Mouse (Mus musculus): ENCODE data around the gene Bag2. TPM values are rescaled to one million over a fixed set of nuclear protein-coding genes. Genes with fewer than 3 reads are reported as not detected.
"Not testable (repeated sequence)": the region's sequence is repeated elsewhere in the genome, so short reads cannot be mapped to it uniquely, and the experiment has no call there.

Gene Bag2
- polyA plus RNA-seq, 1 experiment from 2014 or later, result 90.1 TPM

- Histone ChIP-seq H3K27ac (ENCODE audit: low read length) (no peak overlapping the region), H3K4me1 (ENCODE audit: control insufficient read depth, insufficient read depth, low read length) (peaks cover 19% of the 10 kb centered on the region), H3K9me3 (replicated peaks; ENCODE audit: control insufficient read depth, low read length) (no peaks in the 10 kb centered on the region), H3K9ac (ENCODE audit: low read length) (no peak overlapping the region), H3K4me3 (ENCODE audit: low read length) (no peak overlapping the region), H3K4me2 (ENCODE audit: low read depth, low read length) (peak overlapping the region; percentile 87), H3K36me3 (ENCODE audit: control insufficient read depth, insufficient read depth) (peaks cover 1% of the 10 kb centered on the region; the same call in 1 of the 2 replicates), H3K27me3 (ENCODE audit: control insufficient read depth, insufficient read depth, low read length) (no peaks in the 10 kb centered on the region)
- ATAC-seq (replicated peaks; ENCODE audit: extremely low read depth, insufficient read depth, low FRiP score), result no peak
- WGBS, result 58% methylated on average over 7 of the region's 7 CpGs
Measured at GRCm38 (mm10) chr1:33755799-33756198, 1.8 kb downstream of the Bag2 start.

DNA sequence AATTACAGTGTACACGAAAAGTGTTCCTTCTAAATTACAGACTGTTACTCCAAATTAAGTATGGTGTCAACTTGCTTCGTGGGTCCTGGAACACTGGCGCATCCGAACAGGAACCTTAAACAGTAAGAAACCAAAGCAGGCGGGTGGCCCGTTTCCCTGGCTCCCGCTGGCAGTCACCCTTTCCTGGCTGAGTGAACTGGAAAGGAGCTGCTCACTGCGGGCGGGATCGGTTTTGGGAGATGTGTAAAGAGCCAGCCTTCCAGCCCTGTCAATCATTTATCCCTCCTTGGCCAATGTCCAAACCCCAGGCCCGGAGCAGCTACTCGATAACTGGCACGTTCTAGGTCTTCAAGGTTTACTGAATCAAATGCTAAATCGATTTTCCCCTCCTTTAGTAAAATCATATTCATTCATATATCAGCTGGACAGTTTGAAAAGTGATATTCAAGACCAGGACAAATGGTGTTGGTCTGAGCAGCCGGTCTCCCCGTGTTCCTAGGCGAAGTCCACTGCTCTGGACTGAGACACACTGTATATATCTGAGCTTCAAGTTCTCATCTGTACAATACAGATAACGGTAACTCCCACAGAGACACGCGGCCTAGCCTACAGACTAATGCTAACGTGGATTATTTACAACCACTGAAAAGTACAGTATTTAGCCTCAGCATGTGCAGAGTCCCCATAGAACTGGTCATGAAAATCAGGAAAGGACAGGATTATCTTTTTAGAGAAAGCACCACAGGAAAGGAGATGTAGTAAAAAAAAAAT is 2.4 kb downstream of the Bag2 start:
- ATAC-seq (replicated peaks; ENCODE audit: extremely low read depth, insufficient read depth, low FRiP score), result no peak
- H3K9ac ChIP-seq (ENCODE audit: low read length), result no peak overlapping the region
- no peak overlapping the region for H3K4me3 ChIP-seq (ENCODE audit: low read length)
- H3K4me2 ChIP-seq (ENCODE audit: low read depth, low read length), result no peak overlapping the region
- no peak overlapping the region for H3K27ac ChIP-seq (ENCODE audit: low read length)
- 66% methylated on average over 21 of the region's 21 CpGs for WGBS
- H3K4me1 ChIP-seq (ENCODE audit: control insufficient read depth, insufficient read depth, low read length), result peaks cover 19% of the 10 kb centered on the region
- H3K27me3 ChIP-seq (ENCODE audit: control insufficient read depth, insufficient read depth, low read length), result no peaks in the 10 kb centered on the region
- no peaks in the 10 kb centered on the region for H3K9me3 ChIP-seq (replicated peaks; ENCODE audit: control insufficient read depth, low read length)
- H3K36me3 ChIP-seq (ENCODE audit: control insufficient read depth, insufficient read depth), result no peaks in the 10 kb centered on the region

DNA sequence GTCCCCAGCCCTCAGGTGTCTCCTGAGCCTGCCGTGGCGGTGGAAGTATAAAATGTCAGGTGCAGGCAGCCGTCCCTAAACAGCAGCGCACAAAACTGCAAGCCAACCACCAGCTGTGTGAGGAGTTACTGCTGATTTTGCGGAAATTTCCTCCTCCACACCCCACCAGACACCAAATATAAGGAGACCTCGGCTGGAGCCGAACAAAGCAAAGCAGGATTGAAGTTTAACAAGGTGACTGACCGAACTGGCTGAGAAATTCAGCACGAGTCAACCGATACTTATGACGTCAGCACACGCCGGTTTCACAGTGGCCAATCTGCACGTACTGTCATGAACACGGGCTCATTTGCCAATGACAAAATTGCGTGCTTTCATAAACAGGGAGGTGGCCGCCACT is 3.5 kb downstream of the Bag2 start:
- Histone ChIP-seq H3K4me1 (ENCODE audit: control insufficient read depth, insufficient read depth, low read length) (peaks cover 19% of the 10 kb centered on the region), H3K4me2 (ENCODE audit: low read depth, low read length) (no peak overlapping the region), H3K9ac (ENCODE audit: low read length) (no peak overlapping the region), H3K27ac (ENCODE audit: low read length) (no peak overlapping the region), H3K4me3 (ENCODE audit: low read length) (no peak overlapping the region), H3K9me3 (replicated peaks; ENCODE audit: control insufficient read depth, low read length) (no peaks in the 10 kb centered on the region), H3K36me3 (ENCODE audit: control insufficient read depth, insufficient read depth) (no peaks in the 10 kb centered on the region), H3K27me3 (ENCODE audit: control insufficient read depth, insufficient read depth, low read length) (no peaks in the 10 kb centered on the region)
- 86% methylated on average over 17 of the region's 17 CpGs for WGBS
- ATAC-seq (replicated peaks; ENCODE audit: extremely low read depth, insufficient read depth, low FRiP score), result no peak

DNA sequence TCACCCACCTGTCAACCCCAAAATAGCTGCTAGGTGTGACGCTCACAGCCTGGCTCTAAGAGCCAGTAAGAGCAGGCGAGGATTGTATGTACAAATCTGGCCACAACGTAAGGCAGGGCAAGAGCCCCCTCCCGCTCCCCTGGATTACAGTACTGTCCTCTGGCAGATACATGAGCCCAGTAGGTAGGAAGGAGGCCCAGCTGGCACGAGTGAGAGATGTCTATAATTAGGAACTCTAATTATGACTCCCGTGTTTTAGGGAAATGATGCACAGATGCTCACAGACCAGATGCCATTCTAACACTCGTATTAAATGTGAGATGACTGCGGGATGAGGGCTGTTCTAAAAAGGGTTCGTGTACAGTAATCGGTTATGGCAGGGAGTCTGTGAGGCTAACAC is 6.3 kb downstream of the Bag2 start:
- peaks cover 6% of the 10 kb centered on the region; the same call in 1 of the 2 replicates for H3K36me3 ChIP-seq (ENCODE audit: control insufficient read depth, insufficient read depth)
- H3K27ac ChIP-seq (ENCODE audit: low read length), result peak overlapping the region; percentile 51
- peak; percentile 78 for ATAC-seq (replicated peaks; ENCODE audit: extremely low read depth, insufficient read depth, low FRiP score)
- H3K27me3 ChIP-seq (ENCODE audit: control insufficient read depth, insufficient read depth, low read length), result no peaks in the 10 kb centered on the region
- no peaks in the 10 kb centered on the region for H3K9me3 ChIP-seq (replicated peaks; ENCODE audit: control insufficient read depth, low read length)
- H3K9ac ChIP-seq (ENCODE audit: low read length), result no peak overlapping the region
- no peak overlapping the region for H3K4me3 ChIP-seq (ENCODE audit: low read length)
- peaks cover 6% of the 10 kb centered on the region for H3K4me1 ChIP-seq (ENCODE audit: control insufficient read depth, insufficient read depth, low read length)
- 0 out of 2 replicates have a peak overlapping the region, but pooled peaks have one; percentile 0 for H3K4me2 ChIP-seq (ENCODE audit: low read depth, low read length)
- WGBS, result 54% methylated on average over 10 of the region's 10 CpGs

GRCm38 (mm10) chr1:33749709-33750108 is 7.9 kb downstream of the Bag2 start:
- H3K4me2 ChIP-seq (ENCODE audit: low read depth, low read length); H3K27me3 ChIP-seq (ENCODE audit: control insufficient read depth, insufficient read depth, low read length); ATAC-seq (replicated peaks; ENCODE audit: extremely low read depth, insufficient read depth, low FRiP score); H3K9ac ChIP-seq (ENCODE audit: low read length); H3K4me1 ChIP-seq (ENCODE audit: control insufficient read depth, insufficient read depth, low read length); H3K27ac ChIP-seq (ENCODE audit: low read length); H3K4me3 ChIP-seq (ENCODE audit: low read length); H3K9me3 ChIP-seq (replicated peaks; ENCODE audit: control insufficient read depth, low read length): not testable (repeated sequence)
- H3K36me3 ChIP-seq (ENCODE audit: control insufficient read depth, insufficient read depth), result peaks cover 17% of the 10 kb centered on the region
- WGBS, result 91% methylated on average over 2 of the region's 4 CpGs

DNA sequence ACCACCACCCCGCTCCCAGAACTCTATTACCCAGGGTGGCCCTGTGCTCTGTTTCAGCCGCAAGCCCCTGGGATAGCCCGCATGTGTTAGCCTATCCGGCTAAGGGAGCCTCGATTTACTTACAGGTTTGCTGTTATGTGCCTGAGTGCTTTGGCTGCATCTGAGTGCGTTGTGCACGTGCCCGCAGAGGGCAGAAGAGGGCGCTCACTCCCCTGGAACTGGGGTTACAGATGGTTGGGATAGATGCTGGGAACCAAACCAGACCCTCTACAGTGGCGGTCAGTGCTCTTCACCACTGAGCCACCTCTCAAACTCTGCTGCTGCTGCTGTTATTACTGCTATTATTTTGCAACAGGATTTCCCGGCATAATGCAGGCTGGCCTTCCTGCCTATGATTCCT is 8.5 kb downstream of the Bag2 start:
- no peaks in the 10 kb centered on the region for H3K27me3 ChIP-seq (ENCODE audit: control insufficient read depth, insufficient read depth, low read length)
- peaks cover 17% of the 10 kb centered on the region for H3K36me3 ChIP-seq (ENCODE audit: control insufficient read depth, insufficient read depth)
- H3K4me2 ChIP-seq (ENCODE audit: low read depth, low read length), result no peak overlapping the region
- no peak overlapping the region for H3K27ac ChIP-seq (ENCODE audit: low read length)
- ATAC-seq (replicated peaks; ENCODE audit: extremely low read depth, insufficient read depth, low FRiP score), result no peak
- H3K4me1 ChIP-seq (ENCODE audit: control insufficient read depth, insufficient read depth, low read length), result no peaks in the 10 kb centered on the region
- no peak overlapping the region for H3K9ac ChIP-seq (ENCODE audit: low read length)
- no peak overlapping the region for H3K4me3 ChIP-seq (ENCODE audit: low read length)
- WGBS, result 94% methylated on average over 11 of the region's 11 CpGs
- H3K9me3 ChIP-seq (replicated peaks; ENCODE audit: control insufficient read depth, low read length), result no peaks in the 10 kb centered on the region

DNA sequence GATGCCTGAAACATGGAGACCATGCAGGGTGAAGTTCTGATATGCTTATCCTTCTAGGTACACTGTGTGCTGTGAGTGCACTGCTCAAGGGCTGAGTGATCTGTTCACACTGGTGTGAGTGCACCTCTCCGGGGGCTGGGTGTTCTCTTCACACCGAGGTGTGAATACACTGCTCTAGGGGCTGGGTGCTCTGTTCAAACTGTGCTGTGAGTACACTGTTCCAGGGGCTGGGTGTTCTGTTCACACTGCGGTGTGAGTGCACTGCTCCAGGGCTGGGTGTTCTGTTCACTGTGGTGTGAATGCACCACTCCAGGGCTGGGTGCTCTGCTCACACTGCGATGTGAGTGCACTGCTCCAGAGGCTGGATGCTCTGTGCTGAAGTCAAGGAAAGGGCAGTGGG is 11.7 kb downstream of the Bag2 start:
- Histone ChIP-seq H3K9me3 (replicated peaks; ENCODE audit: control insufficient read depth, low read length) (no peaks in the 10 kb centered on the region), H3K4me2 (ENCODE audit: low read depth, low read length) (no peak overlapping the region), H3K36me3 (ENCODE audit: control insufficient read depth, insufficient read depth) (peaks cover 17% of the 10 kb centered on the region), H3K4me3 (ENCODE audit: low read length) (no peak overlapping the region), H3K9ac (ENCODE audit: low read length) (no peak overlapping the region), H3K27me3 (ENCODE audit: control insufficient read depth, insufficient read depth, low read length) (no peaks in the 10 kb centered on the region), H3K27ac (ENCODE audit: low read length) (no peak overlapping the region), H3K4me1 (ENCODE audit: control insufficient read depth, insufficient read depth, low read length) (no peaks in the 10 kb centered on the region)
- no peak for ATAC-seq (replicated peaks; ENCODE audit: extremely low read depth, insufficient read depth, low FRiP score)
- 95% methylated on average over 4 of the region's 4 CpGs for WGBS

DNA sequence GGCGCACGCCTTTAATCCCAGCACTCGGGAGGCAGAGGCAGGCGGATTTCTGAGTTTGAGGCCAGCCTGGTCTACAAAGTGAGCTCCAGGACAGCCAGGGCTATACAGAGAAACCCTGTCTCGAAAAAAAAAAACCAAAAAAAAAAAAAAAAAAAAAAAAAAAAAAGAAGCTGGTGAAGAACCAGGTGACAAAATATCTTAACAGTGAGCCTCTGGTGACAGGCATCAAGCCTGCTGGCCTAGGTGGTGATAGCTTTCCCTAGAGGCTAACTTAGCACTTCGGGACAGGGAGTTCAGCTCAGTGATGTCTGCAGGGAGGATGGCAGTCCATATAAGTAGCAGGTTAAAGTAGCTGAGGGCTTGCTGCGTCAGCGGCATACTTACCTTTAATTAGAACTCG is 12.8 kb downstream of the Bag2 start:
- not testable (repeated sequence) for H3K4me3 ChIP-seq (ENCODE audit: low read length); H3K27ac ChIP-seq (ENCODE audit: low read length); H3K4me2 ChIP-seq (ENCODE audit: low read depth, low read length); H3K9me3 ChIP-seq (replicated peaks; ENCODE audit: control insufficient read depth, low read length); H3K27me3 ChIP-seq (ENCODE audit: control insufficient read depth, insufficient read depth, low read length); H3K9ac ChIP-seq (ENCODE audit: low read length); ATAC-seq (replicated peaks; ENCODE audit: extremely low read depth, insufficient read depth, low FRiP score); H3K4me1 ChIP-seq (ENCODE audit: control insufficient read depth, insufficient read depth, low read length)
- WGBS, result 88% methylated on average over 8 of the region's 9 CpGs
- H3K36me3 ChIP-seq (ENCODE audit: control insufficient read depth, insufficient read depth), result peaks cover 21% of the 10 kb centered on the region

- H3K4me1 ChIP-seq (ENCODE audit: control insufficient read depth, insufficient read depth, low read length), result no peaks in the 10 kb centered on the region
- no peak overlapping the region for H3K4me2 ChIP-seq (ENCODE audit: low read depth, low read length)
- H3K9ac ChIP-seq (ENCODE audit: low read length), result no peak overlapping the region
- H3K27ac ChIP-seq (ENCODE audit: low read length), result no peak overlapping the region
- no peak overlapping the region for H3K4me3 ChIP-seq (ENCODE audit: low read length)
- ATAC-seq (replicated peaks; ENCODE audit: extremely low read depth, insufficient read depth, low FRiP score), result no peak
- H3K27me3 ChIP-seq (ENCODE audit: control insufficient read depth, insufficient read depth, low read length), result no peaks in the 10 kb centered on the region
- 21% methylated on average over 8 of the region's 8 CpGs for WGBS
- H3K9me3 ChIP-seq (replicated peaks; ENCODE audit: control insufficient read depth, low read length), result no peaks in the 10 kb centered on the region
- H3K36me3 ChIP-seq (ENCODE audit: control insufficient read depth, insufficient read depth), result peaks cover 22% of the 10 kb centered on the region
Measured at GRCm38 (mm10) chr1:33742903-33743302, 14.7 kb downstream of the Bag2 start.
